Mouse (Mus musculus) heart, embryonic 13.5 days (tissue): ENCODE results near the gene Hnrnpl. TPM values are rescaled to one million over a fixed set of nuclear protein-coding genes. Genes with fewer than 3 reads are reported as not detected.
A peak's percentile ranks its signal among the peaks of the same experiment; 100 is the strongest.

Source experiments
- ATAC-seq: fragments of 200-750 bp; cut with Nextera tagmentation; 2 replicates; pipeline ENCODE4 v1.8.0; 2017; ENCODE audit warnings: moderate TSS enrichment; ENCODE audit not compliant: insufficient number of reproducible peaks, low FRiP score, low TSS enrichment; ENCODE audit errors: extremely low read depth
- H3K27ac ChIP-seq: fragments of 300-500 bp; sonication (generic); replicated peaks from 2 replicates; pipeline ENCODE4 v1.5.1; 2015; ENCODE audit warnings: moderate library complexity, mild to moderate bottlenecking, inconsistent platforms
- H3K27me3 ChIP-seq: fragments of 300-500 bp; sonication (generic); replicated peaks from 2 replicates; pipeline ENCODE4 v1.6.1; 2015; ENCODE audit warnings: mild to moderate bottlenecking, inconsistent platforms
- H3K36me3 ChIP-seq: fragments of 300-500 bp; sonication (generic); 2 replicates; pipeline ENCODE4 v1.6.1; 2015; ENCODE audit warnings: mild to moderate bottlenecking, inconsistent platforms
- H3K4me1 ChIP-seq: fragments of 300-500 bp; sonication (generic); 2 replicates; pipeline ENCODE4 v1.6.1; 2015; ENCODE audit warnings: inconsistent platforms
- H3K4me2 ChIP-seq: fragments of 300-500 bp; sonication (generic); 2 replicates; pipeline ENCODE4 v1.6.1; 2015; ENCODE audit warnings: inconsistent platforms, mild to moderate bottlenecking, moderate library complexity
- H3K4me3 ChIP-seq: fragments of 300-500 bp; sonication (generic); 2 replicates; pipeline ENCODE4 v1.5.1; 2015; ENCODE audit warnings: moderate library complexity, mild to moderate bottlenecking, inconsistent platforms
- H3K9ac ChIP-seq: fragments of 300-500 bp; sonication (generic); 2 replicates; pipeline ENCODE4 v1.6.1; 2015; ENCODE audit warnings: inconsistent platforms, mild to moderate bottlenecking, moderate library complexity
- H3K9me3 ChIP-seq: fragments of 300-500 bp; sonication (generic); 2 replicates; pipeline ENCODE4 v1.6.1; 2016; ENCODE audit warnings: inconsistent platforms
- WGBS: fragments of 180-500 bp; shearing (Covaris S2); methylation state at CpG from one replicate; pipeline ENCODE4 v1.1.7; 2015; ENCODE audit warnings: mixed read lengths; 5-methylcytosine and 5-hydroxymethylcytosine counted together
- polyA plus RNA-seq: library from polyadenylated mRNA; unstranded; fragments of >200 nt; fragmentation: Nextera tagmentation; extraction: Ambion mirVana; gene quantifications from 2 replicates; pipeline ENCODE4 v1.2.1, GENCODE M21; 2015

The Hnrnpl gene
- polyA plus RNA-seq, 1 experiment from 2014 or later: 168 TPM

- H3K4me2 ChIP-seq: no peak overlapping the region
- no peaks in the 10 kb centered on the region for H3K9me3 ChIP-seq
- peaks cover 53% of the 10 kb centered on the region for H3K36me3 ChIP-seq
- no peak overlapping the region for H3K4me3 ChIP-seq
- no peak overlapping the region for H3K9ac ChIP-seq
- WGBS: 52% methylated on average over 10 of the region's 10 CpGs
- peak overlapping the region; percentile 90 for H3K27ac ChIP-seq
- no peak for ATAC-seq
- no peaks in the 10 kb centered on the region for H3K27me3 ChIP-seq
- H3K4me1 ChIP-seq: peaks cover 67% of the 10 kb centered on the region
Observed at GRCm38 (mm10) chr7:28822993-28823903, 14.9 kb downstream of the Hnrnpl start.

GRCm38 (mm10) chr7:28823932-28824331 is 15.6 kb downstream of the Hnrnpl start:
- Histone ChIP-seq H3K4me3 (no peak overlapping the region), H3K27ac (peak overlapping the region; percentile 90), H3K4me2 (no peak overlapping the region), H3K27me3 (no peaks in the 10 kb centered on the region), H3K9me3 (no peaks in the 10 kb centered on the region), H3K9ac (no peak overlapping the region), H3K4me1 (peaks cover 61% of the 10 kb centered on the region), H3K36me3 (peaks cover 46% of the 10 kb centered on the region)
- WGBS: 49% methylated on average over 2 of the region's 2 CpGs
- ATAC-seq: no peak

GRCm38 (mm10) chr7:28824941-28825685 is 16.8 kb downstream of the Hnrnpl start, which contains the start of gene Ech1:
Ech1 (plus strand) TSS chr7:28825217.
- Histone ChIP-seq H3K4me2 (peak within 1 kb of the TSS; percentile 66), H3K27ac (peak within 1 kb of the TSS; percentile 90), H3K9ac (peak within 1 kb of the TSS; percentile 81), H3K4me1 (peaks cover 50% of the 10 kb centered on the region), H3K4me3 (peak within 1 kb of the TSS; percentile 52), H3K9me3 (no peaks in the 10 kb centered on the region), H3K36me3 (peaks cover 44% of the 10 kb centered on the region), H3K27me3 (no peaks in the 10 kb centered on the region)
- 2% methylated on average over 33 of the region's 33 CpGs for WGBS
- ATAC-seq: peak; percentile 51; the same call in 1 of the 2 replicates

GRCm38 (mm10) chr7:28825686-28826401 is 17.5 kb downstream of the Hnrnpl start:
- WGBS: 32% methylated on average over 11 of the region's 11 CpGs
- Histone ChIP-seq H3K27me3 (no peaks in the 10 kb centered on the region), H3K36me3 (peaks cover 44% of the 10 kb centered on the region), H3K4me3 (peak overlapping the region; percentile 52), H3K9me3 (no peaks in the 10 kb centered on the region), H3K9ac (peak overlapping the region; percentile 81), H3K4me1 (peaks cover 43% of the 10 kb centered on the region), H3K27ac (peak overlapping the region; percentile 90), H3K4me2 (peak overlapping the region; percentile 66)
- no peak for ATAC-seq

- peak overlapping the region; percentile 52 for H3K4me3 ChIP-seq
- H3K27me3 ChIP-seq: no peaks in the 10 kb centered on the region
- peaks cover 42% of the 10 kb centered on the region for H3K36me3 ChIP-seq
- peak overlapping the region; percentile 66 for H3K4me2 ChIP-seq
- no peak for ATAC-seq
- WGBS: 88% methylated on average over 7 of the region's 7 CpGs
- peak overlapping the region; percentile 90 for H3K27ac ChIP-seq
- H3K4me1 ChIP-seq: peaks cover 41% of the 10 kb centered on the region
- H3K9ac ChIP-seq: peak overlapping the region; percentile 81; the same call in 1 of the 2 replicates
- H3K9me3 ChIP-seq: no peaks in the 10 kb centered on the region
Observed at GRCm38 (mm10) chr7:28826402-28826772, 18.0 kb downstream of the Hnrnpl start.

GRCm38 (mm10) chr7:28827338-28827737 is 19.0 kb downstream of the Hnrnpl start:
- H3K9ac ChIP-seq: no peak overlapping the region
- peaks cover 42% of the 10 kb centered on the region for H3K4me1 ChIP-seq
- H3K27me3 ChIP-seq: no peaks in the 10 kb centered on the region
- no peaks in the 10 kb centered on the region for H3K9me3 ChIP-seq
- ATAC-seq: no peak
- 49% methylated on average over 3 of the region's 3 CpGs for WGBS
- H3K36me3 ChIP-seq: peaks cover 42% of the 10 kb centered on the region
- H3K4me3 ChIP-seq: no peak overlapping the region
- no peak overlapping the region for H3K4me2 ChIP-seq
- no peak overlapping the region for H3K27ac ChIP-seq

GRCm38 (mm10) chr7:28829821-28830220 is 21.5 kb downstream of the Hnrnpl start:
- H3K4me1 ChIP-seq: peaks cover 29% of the 10 kb centered on the region
- no peaks in the 10 kb centered on the region for H3K27me3 ChIP-seq
- H3K9me3 ChIP-seq: no peaks in the 10 kb centered on the region
- no peak overlapping the region for H3K27ac ChIP-seq
- no peak for ATAC-seq
- H3K9ac ChIP-seq: no peak overlapping the region
- H3K36me3 ChIP-seq: peaks cover 36% of the 10 kb centered on the region
- H3K4me2 ChIP-seq: no peak overlapping the region
- 90% methylated on average over 8 of the region's 8 CpGs for WGBS
- H3K4me3 ChIP-seq: no peak overlapping the region

GRCm38 (mm10) chr7:28830981-28831380 is 22.6 kb downstream of the Hnrnpl start:
- Histone ChIP-seq H3K9me3 (no peaks in the 10 kb centered on the region), H3K4me3 (no peak overlapping the region), H3K27me3 (no peaks in the 10 kb centered on the region), H3K36me3 (peaks cover 36% of the 10 kb centered on the region), H3K4me1 (peaks cover 23% of the 10 kb centered on the region), H3K4me2 (no peak overlapping the region), H3K9ac (no peak overlapping the region), H3K27ac (no peak overlapping the region)
- no peak for ATAC-seq
- 52% methylated on average over 5 of the region's 5 CpGs for WGBS

GRCm38 (mm10) chr7:28831411-28832125 is 23.2 kb downstream of the Hnrnpl start:
- Histone ChIP-seq H3K9me3 (no peaks in the 10 kb centered on the region), H3K4me1 (peaks cover 17% of the 10 kb centered on the region), H3K4me3 (no peak overlapping the region), H3K27ac (no peak overlapping the region), H3K4me2 (no peak overlapping the region), H3K9ac (no peak overlapping the region), H3K27me3 (no peaks in the 10 kb centered on the region), H3K36me3 (peaks cover 34% of the 10 kb centered on the region)
- 74% methylated on average over 17 of the region's 17 CpGs for WGBS
- no peak for ATAC-seq

- no peak overlapping the region for H3K9ac ChIP-seq
- no peaks in the 10 kb centered on the region for H3K27me3 ChIP-seq
- no peaks in the 10 kb centered on the region for H3K9me3 ChIP-seq
- ATAC-seq: no peak
- 79% methylated on average over 6 of the region's 6 CpGs for WGBS
- no peak overlapping the region for H3K27ac ChIP-seq
- no peak overlapping the region for H3K4me3 ChIP-seq
- H3K4me2 ChIP-seq: no peak overlapping the region
- peaks cover 15% of the 10 kb centered on the region for H3K4me1 ChIP-seq
- H3K36me3 ChIP-seq: peaks cover 32% of the 10 kb centered on the region
Observed at GRCm38 (mm10) chr7:28832137-28832536, 23.8 kb downstream of the Hnrnpl start.
